Mouse (Mus musculus) E14TG2a.4 (cell line): ENCODE data around the gene H60b.

ENCODE experiments used
- CTCF ChIP-seq: conservative IDR thresholded peaks from 2 replicates; pipeline ENCODE4 v1.5.1; 2014; ENCODE audit warnings: low read length
- NANOG ChIP-seq: IDR thresholded peaks from 2 replicates; pipeline ENCODE4 v1.6.1; 2014; ENCODE audit warnings: borderline replicate concordance, low read length, mixed read lengths

GRCm38 (mm10) chr10:22303736-22304135 is 145.3 kb downstream of the H60b start:
- no peak for TF ChIP-seq CTCF
- TF ChIP-seq NANOG: no peak
